Mouse (Mus musculus): Measurements from ENCODE around the gene Pygl.
A peak's percentile ranks its signal among the peaks of the same experiment; 100 is the strongest.

Gene Pygl

DNA sequence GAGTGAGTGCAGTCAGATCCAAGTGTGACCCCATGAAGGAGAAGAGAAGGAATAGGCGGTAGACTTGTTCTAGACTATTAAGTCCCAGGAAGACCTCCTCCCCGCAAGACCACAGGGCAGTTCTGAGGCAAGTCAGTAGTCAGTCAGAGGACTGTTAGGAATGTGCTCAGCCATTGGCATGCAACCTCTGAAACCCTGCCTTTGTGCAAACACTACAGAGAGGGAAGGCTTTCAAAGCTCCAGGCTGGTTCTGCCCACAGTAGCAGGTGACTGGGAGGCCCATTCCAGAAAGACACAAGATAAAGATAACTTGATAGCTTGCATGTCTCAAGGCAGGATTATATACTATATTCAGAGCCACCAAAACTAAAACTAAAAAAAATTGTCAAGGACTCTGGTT lies at the start of gene Pygl:
Gene Pygl, minus strand, starts transcription at position 195 of the 400 bp plus-strand sequence.
- DNase-seq: no peak

GRCm38 (mm10) chr12:70280930-70281329 lies 49.6 kb upstream of the Pygl start:
- DNase-seq: no peak

DNA sequence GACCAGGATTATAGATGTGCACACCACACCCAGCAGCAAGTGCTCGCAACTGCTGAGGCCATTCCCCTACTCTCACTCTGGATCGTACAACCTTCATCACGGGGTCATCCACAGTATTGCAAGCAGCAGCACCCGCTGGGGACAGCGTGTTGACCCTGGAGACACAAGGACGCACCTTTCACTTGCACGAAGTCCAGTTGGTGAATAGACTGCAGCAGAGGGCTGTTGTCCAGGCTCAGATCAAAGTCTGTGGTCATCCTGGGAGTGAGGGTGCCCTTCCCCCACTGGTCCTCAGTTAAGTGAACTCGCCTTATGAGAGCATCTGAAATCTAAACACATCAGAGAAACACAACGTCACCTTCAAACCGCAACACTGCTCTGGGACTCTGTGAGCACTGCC lies 49.1 kb upstream of the Pygl start:
- DNase-seq: no peak

- no peak for DNase-seq
These were observed 46.0 kb upstream of the Pygl start for GRCm38 (mm10) chr12:70277071-70277939.

- DNase-seq: no peak
These were observed 38.4 kb upstream of the Pygl start for GRCm38 (mm10) chr12:70269724-70270123.

DNA sequence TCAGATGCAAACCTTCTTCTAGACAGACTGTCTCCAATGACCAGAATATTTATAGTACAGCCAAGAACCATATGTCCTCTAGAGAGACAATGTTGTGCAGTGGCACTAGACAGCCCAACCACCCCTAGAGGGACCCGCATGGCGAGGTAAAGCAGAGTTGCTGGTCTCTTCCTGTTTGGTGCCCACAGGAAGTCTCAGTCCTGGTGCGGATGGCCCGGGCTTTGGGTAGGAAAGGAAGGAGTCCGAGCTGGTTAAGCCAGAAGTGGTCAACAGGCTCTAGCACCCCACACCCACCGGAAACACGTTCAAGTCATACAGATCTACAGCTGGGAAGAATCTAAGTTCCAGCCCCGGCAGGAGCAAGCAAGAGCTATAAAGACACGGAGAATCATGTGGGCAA lies 36.0 kb upstream of the Pygl start:
- no peak for DNase-seq

DNA sequence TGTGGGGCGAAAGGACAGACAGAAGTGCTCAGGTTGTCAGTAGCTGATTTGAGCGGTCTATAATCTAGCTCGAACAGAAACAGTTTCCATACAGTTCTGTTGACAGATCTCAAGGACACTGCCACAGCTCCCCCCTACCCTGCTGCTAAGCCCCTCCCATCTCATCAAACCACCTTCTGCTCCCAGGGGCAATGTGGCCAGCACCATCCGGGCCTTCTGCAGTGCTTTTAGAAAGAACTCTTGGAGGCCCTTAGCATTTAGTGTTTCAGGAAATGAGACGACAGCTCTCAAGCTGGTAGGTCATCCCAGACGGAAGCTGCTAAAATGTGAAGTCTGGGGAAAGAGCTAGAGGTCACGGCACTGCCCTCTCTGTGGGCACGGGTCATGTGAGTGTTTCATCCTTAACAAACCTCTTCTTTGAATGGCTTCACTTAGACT lies 35.2 kb upstream of the Pygl start:
- DNase-seq: no peak

- no peak for DNase-seq
These were observed 32.4 kb upstream of the Pygl start for GRCm38 (mm10) chr12:70263721-70264120.

DNA sequence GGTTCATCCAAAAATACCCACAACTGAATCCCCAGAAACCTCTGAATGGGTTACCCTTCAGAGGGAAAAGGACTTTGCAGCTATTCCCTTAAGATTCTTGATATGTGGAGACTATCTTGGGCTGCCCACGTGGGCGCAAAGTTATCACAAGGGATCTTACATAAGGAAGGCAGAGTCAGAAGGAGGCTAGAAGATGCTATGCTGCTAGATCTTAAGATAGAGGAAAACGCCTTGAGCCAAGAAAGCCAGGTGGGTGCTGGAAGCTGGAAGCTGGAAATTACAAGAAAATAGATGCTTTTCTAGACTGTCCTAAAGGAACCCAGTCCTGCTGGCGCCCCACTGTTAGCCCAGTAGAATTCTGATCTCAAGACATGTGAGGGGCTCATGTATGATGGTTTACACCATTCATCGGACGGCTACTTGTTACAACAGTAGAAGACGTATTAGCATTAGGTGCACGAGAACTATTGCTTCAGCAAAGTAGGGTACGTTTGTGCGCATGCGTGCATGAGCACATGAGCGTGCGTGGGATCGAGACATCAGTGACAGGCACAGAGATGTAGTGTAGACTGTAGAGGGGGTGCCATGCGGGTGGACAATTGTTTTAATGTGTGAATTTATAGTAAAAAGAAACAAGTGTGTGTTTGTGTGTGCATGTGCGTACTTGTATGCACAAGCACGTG lies 31.1 kb upstream of the Pygl start:
- peak; percentile 88 for DNase-seq

DNA sequence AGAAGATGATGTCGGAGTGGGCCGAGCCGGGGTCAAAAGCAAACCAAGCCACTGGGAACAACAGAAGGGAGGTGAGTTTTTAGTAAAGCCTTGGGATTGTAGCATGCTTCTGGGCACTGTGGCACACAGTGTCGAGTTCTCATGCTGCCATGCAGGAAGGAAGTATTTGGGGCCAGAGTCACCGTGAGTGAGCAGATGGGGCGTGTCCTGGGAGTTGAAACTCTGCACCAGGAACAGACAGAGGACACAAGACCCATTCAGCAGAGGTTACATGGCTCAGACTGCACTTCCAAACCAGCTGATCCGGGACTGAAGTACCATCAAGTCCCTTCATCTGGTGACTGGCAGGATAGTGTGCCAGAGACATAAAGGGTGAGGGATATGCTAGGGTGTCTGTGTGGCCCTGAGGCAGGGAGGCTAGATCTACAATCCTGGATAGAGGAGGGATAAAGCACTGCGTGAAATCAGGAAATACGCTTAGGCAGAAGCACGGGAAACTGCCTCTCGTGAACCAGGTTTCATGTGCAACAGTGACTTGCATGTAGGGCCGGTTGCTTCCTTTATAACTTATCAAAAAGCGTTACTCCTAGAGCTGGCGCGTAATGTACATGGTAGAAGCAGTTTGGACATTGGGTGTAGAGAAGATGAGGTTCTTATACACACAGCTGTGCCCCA lies 20.1 kb upstream of the Pygl start:
- DNase-seq: no peak

DNA sequence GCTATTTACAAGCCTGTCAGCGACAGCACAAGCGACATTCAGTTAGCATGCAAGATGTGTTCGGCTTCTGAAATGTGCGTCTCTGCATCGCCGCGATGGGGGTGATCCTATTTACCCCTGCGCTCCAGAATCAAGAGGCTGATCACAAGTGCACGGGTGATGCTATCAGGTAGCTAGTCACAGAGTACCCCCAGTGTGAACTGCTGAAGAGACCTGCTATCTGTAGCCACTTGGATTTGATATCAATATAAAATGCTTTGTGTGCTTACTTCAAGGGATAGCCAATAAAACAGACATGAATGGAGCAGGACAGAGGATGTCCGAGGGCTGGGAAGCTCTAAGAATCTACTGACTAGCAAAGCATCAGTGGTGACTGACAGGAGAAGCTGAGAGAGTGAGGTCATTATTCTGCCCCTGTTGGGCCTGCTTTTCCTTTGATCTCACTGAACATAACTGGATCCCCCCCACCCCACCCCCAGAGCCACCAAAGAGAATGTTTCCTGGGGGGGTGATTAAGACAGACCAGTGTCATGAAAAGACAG lies 18.4 kb upstream of the Pygl start:
- DNase-seq: no peak

DNA sequence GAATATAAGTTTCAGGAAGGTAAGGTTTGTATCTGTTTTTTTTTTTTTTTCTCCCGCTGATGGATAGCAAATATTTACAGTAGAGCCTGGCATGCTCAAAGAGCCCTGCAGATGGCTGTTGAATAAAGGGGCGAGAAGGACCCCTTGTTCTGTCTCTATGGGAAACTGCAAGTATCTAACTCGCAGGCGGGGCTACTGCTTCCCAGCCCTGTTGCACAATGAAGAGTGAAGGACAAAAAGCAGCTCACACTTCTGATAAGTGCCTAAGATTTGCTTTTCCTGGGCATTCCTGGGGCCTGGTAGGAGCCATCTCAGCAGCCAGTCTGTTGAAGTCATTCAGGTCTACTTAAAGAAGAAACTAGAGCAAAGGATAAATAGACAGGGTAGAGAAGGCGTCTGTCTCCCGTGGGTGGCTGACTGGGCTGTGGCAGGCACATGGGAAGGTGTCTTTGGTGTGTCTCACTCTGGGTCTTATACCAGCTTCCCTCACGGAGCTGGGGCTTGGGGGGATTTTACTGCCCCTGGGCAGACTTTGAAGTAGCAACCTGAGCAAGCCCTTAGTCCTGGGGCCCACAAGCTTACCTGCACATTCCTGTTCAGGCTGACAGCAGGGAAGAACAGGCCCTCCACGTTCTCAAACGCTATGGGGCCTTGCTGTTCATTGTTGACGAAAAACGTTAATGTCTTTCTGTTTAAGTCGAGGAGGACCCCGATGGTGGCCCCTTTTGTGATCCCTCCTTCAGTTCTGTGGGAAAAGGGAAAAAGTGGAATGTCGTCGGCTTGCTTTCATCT lies 16.6 kb upstream of the Pygl start:
- DNase-seq: no peak

GRCm38 (mm10) chr12:70242550-70242949 lies 11.3 kb upstream of the Pygl start:
- DNase-seq: no peak

- no peak for DNase-seq
These were observed 8.5 kb upstream of the Pygl start for GRCm38 (mm10) chr12:70239741-70240140.

GRCm38 (mm10) chr12:70238604-70239003 lies 7.3 kb upstream of the Pygl start:
- no peak for DNase-seq

DNA sequence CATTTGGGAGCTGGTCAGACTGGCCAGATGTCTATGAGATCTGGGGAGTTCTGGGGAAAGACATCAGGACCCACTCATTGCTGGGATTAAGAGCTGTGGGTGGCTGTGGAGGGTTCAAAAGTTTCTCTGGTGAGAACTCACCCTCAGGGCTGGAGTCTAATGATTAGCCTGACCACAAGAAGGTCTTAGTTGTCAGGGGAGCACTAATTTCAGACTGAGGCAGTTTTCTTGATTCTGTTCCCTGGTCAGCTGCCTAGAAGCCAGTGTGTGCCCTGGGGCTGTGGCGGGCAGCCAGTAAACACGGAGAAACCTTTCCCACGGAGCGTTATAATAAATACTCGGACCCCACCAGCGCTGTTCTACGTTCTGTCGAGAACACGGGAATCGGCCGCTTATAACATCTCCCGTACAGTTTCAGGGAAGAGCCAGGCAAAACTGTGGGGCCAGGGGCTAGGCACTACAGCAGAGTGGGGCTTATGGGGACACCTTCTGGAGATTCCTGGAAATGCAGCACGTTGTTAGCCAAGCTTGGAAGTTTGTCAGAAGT lies 3.7 kb upstream of the Pygl start:
- peak; percentile 72 for DNase-seq

DNA sequence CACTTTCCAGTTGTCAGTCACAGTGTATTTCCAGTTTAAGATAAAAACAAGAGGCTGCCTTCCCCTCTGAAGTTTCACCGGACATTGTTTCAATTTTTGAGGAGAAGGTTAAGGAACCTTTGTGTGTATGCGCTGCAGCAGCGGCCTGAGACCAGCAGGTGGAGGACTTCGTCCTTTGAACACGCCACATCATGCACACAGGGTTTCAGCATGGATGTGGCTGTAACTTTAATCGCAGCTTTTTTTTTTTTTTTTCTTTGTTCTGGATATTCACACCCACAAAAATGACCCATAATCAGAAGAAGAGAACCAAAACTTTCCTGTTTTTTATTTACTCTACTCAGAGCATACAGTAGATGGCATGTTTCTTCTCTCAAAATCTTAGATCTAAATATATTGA lies 3.1 kb upstream of the Pygl start:
- DNase-seq: no peak

DNA sequence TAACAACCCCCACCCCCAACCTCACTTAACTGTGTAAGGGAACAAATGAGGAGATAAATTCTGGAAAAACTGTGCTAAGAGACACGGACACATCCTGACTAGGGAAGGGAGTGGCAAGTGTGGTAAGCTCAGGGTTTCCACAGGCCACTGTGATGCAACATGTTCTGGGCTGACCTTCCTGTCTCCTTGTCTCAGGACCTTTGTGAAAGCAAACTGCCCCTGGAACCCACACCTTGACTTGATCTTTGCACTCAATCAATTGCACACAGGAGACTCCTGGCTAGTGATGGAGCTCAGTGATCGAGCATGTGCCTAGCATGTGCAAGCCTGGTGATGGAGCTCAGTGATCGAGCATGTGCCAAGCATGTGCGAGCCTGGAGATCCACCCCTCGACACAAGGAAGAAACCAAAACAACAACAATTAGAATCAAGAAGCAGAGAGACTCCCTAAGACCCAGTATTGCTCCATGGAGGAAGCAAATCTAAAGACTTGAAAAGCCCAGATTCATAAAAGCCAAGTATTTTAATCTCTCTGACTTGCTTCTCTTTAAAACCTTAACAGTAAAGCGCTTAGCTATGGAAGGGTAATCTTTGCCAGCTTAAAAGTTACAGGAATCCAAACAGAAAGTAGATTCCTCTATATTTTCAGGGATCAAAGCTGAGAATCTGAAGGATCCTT lies 2.5 kb upstream of the Pygl start:
- no peak for DNase-seq

DNA sequence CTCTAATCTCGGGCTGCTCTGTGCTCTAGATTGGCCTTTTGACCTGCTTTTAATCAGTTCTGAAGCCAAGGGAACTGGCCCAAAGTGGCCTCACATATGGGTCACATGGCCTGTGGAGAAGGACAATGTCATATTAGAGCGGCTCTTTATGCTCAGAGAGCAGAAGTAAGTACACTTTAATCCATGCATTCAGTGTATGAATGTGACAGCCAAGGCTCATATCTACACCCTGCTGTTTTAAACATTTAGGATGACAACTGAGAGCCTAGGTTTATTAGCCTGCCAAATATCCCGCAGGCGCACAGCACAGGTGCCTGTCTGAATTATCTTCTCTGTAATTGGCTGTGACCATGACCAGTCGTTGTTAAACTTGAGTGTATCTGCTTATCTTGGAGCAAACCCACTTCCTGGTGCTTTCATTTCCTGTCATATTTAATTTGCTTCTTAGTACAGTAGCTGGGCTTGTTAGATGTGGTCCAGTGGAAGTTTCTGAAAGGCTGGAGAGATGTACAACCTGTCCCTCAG lies 794 bp upstream of the Pygl start:
- DNase-seq: no peak

- no peak for DNase-seq
These were observed 3.1 kb downstream of the Pygl start for GRCm38 (mm10) chr12:70228155-70228554.
